Mouse (Mus musculus) liver, embryonic 14.5 days (tissue): ENCODE measurements at regions not wholly inside any gene's neighbourhood (a gene's known extent, or its start where the extent isn't known, plus 50 kb on each side); places are given as distances from the start of the nearest gene placed in this dataset.

Experiments used
- ATAC-seq: fragments of 200-750 bp; cut with Nextera tagmentation; 2 replicates; pipeline ENCODE4 v1.8.0; 2017; ENCODE audit warnings: moderate number of reproducible peaks, mild to moderate bottlenecking, moderate library complexity; ENCODE audit not compliant: insufficient read depth
- DNase-seq, 3 experiments: peaks; one replicate each; pipeline ENCODE4 v3.0.0-alpha.2; 2012 to 2013; ENCODE audit warnings: low read depth in 3 of 3, low spot score in 3 of 3
- H3K27ac ChIP-seq: fragments of 300-500 bp; sonication (generic); 2 replicates; pipeline ENCODE4 v1.5.1; 2014; ENCODE audit warnings: moderate library complexity, mild to moderate bottlenecking, control low read depth, inconsistent platforms
- H3K27me3 ChIP-seq: fragments of 300-500 bp; sonication (generic); 2 replicates; pipeline ENCODE4 v1.6.1; 2014; ENCODE audit warnings: mild to moderate bottlenecking, low read length, moderate library complexity; ENCODE audit not compliant: control insufficient read depth, insufficient read depth
- H3K36me3 ChIP-seq: fragments of 300-500 bp; sonication (generic); replicated peaks from 2 replicates; pipeline ENCODE4 v1.6.1; 2014; ENCODE audit warnings: low read depth; ENCODE audit not compliant: control insufficient read depth, insufficient read depth
- H3K4me1 ChIP-seq, 2 experiments: fragments of 200-500 bp in 1 of 2; fragments of 300-500 bp in 1 of 2; sonication (generic) in 1 of 2; replicated peaks; 2 replicates each; pipeline ENCODE4 v1.6.1; 2012 to 2014; ENCODE audit warnings: antibody characterized with exemption in 1 of 2, inconsistent platforms in 1 of 2, low read length in 1 of 2; ENCODE audit not compliant: control insufficient read depth in 2 of 2, insufficient read depth in 2 of 2
- H3K4me2 ChIP-seq: fragments of 300-500 bp; sonication (generic); 2 replicates; pipeline ENCODE4 v1.6.1; 2014; ENCODE audit warnings: low read depth, mild to moderate bottlenecking, control low read depth, moderate library complexity
- H3K4me3 ChIP-seq, 2 experiments: fragments of 200-500 bp in 1 of 2; fragments of 300-500 bp in 1 of 2; sonication (generic) in 1 of 2; 2 replicates each; pipeline ENCODE4 v1.5.1; 2012 to 2014; ENCODE audit warnings: low read depth in 2 of 2, low read length in 2 of 2, mild to moderate bottlenecking in 2 of 2, control low read depth in 1 of 2, inconsistent platforms in 1 of 2, moderate library complexity in 1 of 2; ENCODE audit not compliant: insufficient read depth in 1 of 2
- H3K9ac ChIP-seq: fragments of 300-500 bp; sonication (generic); replicated peaks from 2 replicates; pipeline ENCODE4 v1.6.1; 2014; ENCODE audit warnings: mild to moderate bottlenecking, control low read depth, moderate library complexity
- H3K9me3 ChIP-seq: fragments of 300-500 bp; sonication (generic); 2 replicates; pipeline ENCODE4 v1.6.1; 2016; ENCODE audit warnings: low read length, mixed read lengths; ENCODE audit not compliant: control insufficient read depth
- CTCF ChIP-seq: IDR thresholded peaks from 2 replicates; pipeline ENCODE4 v1.5.1; 2016; ENCODE audit warnings: antibody characterized with exemption, low read depth, control low read depth
- EP300 ChIP-seq: IDR thresholded peaks from 2 replicates; pipeline ENCODE4 v1.6.1; 2016; ENCODE audit warnings: antibody characterized with exemption, low read depth
- WGBS: fragments of 180-500 bp; shearing (Covaris S2); extraction: QIAGEN DNeasy Blood & Tissue Kit; methylation state at CpG from one replicate; pipeline ENCODE4 v1.1.7; 2014; ENCODE audit not compliant: insufficient replicate concordance; 5-methylcytosine and 5-hydroxymethylcytosine counted together

DNA sequence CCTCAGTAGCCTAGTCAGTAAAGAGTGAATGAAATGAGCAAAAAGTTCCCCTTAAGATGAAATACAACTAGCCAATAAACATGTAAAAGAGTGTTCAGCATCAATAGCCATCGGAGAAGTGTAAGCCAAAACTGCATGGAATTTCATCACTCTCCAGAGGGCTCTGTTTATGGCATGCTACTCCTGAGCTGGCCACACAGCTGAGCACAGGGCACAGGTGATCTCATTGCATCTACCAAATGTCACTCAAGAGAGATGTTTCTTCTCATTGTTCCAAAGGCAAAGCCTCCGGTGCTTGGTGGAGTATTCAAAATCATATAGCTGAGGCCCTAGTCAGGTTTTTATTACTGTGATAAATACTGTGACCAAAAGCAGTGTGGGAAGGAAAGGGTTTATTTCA lies 895.1 kb downstream of the Tmem114 start:
- Histone ChIP-seq H3K9me3 (no peaks in the 10 kb centered on the region), H3K4me3 (no peak overlapping the region), H3K9ac (no peak overlapping the region), H3K36me3 (no peaks in the 10 kb centered on the region), H3K27me3 (no peaks in the 10 kb centered on the region), H3K4me1 (no peaks in the 10 kb centered on the region), H3K27ac (no peak overlapping the region), H3K4me2 (no peak overlapping the region)
- WGBS, result 70% methylated on average over 2 of the region's 2 CpGs
- TF ChIP-seq EP300 (no peak), CTCF (no peak)
- DNase-seq (no peak), ATAC-seq (no peak)

DNA sequence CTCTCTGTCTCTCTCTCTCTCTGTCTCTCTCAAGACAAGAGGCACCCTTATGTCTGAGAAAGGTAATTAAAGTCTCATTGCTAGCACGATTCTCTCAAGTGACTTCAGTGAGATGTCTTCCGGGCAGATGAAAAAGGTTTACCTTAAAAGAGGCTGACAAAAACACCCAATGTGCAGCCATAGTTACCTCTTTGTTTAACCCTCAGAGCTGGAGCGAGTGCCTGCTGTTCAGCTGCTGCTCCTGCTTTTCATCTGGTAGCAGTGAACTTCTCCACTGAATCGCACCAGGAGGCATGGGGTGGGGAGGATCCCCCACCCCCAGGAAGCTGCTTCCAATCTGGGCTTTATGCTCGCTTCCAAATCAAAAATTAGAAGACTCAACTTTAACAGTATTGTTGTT lies 896.0 kb downstream of the Tmem114 start:
- no peaks in the 10 kb centered on the region for H3K4me1 ChIP-seq
- no peak overlapping the region for H3K4me3 ChIP-seq
- H3K36me3 ChIP-seq, result no peaks in the 10 kb centered on the region
- no peak overlapping the region for H3K9ac ChIP-seq
- DNase-seq, result no peak
- no peaks in the 10 kb centered on the region for H3K9me3 ChIP-seq
- no peak for ATAC-seq
- no peak overlapping the region for H3K4me2 ChIP-seq
- H3K27me3 ChIP-seq, result no peaks in the 10 kb centered on the region
- no peak overlapping the region for H3K27ac ChIP-seq
- TF ChIP-seq CTCF (no peak), EP300 (no peak)
- 48% methylated on average over 5 of the region's 5 CpGs for WGBS

DNA sequence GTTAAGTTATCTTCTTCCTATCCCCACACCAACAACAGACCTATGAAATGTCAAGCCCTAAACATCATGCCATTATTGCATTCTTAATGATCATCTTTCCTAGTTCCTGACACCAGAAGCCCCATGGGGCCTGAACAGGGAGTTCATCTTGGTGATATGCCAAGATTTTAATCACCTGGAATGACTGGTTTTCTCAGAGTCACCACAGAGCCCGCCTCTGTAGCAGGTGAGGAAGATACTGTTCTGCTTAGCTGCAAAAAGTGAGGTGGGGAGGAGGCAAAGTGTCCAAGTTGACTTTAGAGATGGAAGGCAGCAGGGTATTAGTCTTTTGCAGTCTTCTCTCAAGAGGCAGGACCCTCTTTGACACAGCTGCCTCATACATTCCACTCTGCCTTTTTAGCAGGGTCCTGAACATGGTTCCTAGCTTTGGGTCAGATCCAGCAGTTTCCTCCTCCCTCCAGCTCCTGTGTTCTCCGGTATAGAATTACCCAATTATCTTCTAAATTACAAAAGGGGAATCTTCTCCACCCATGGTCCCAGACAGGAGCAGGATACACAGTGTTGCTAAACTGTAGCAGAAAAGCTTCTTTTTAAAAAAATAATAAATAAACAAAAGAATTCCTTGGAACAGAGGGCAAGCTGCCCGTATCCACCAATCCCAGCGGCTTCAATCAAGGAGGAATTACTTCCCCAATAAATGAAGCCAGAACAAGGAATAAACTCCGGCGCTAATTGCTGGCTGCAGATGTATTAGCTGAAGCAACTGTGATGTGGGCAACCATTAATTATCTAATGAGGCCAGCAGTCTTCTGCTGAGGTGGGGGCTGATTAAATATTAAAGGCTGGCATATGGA lies 896.8 kb downstream of the Tmem114 start:
- Histone ChIP-seq H3K9ac (no peak overlapping the region), H3K27me3 (no peaks in the 10 kb centered on the region), H3K4me1 (no peaks in the 10 kb centered on the region), H3K4me3 (no peak overlapping the region), H3K36me3 (no peaks in the 10 kb centered on the region), H3K4me2 (no peak overlapping the region), H3K27ac (no peak overlapping the region), H3K9me3 (no peaks in the 10 kb centered on the region)
- DNase-seq (no peak), ATAC-seq (no peak)
- TF ChIP-seq CTCF, result no peak
- TF ChIP-seq EP300, result no peak
- WGBS, result 54% methylated on average over 6 of the region's 6 CpGs

DNA sequence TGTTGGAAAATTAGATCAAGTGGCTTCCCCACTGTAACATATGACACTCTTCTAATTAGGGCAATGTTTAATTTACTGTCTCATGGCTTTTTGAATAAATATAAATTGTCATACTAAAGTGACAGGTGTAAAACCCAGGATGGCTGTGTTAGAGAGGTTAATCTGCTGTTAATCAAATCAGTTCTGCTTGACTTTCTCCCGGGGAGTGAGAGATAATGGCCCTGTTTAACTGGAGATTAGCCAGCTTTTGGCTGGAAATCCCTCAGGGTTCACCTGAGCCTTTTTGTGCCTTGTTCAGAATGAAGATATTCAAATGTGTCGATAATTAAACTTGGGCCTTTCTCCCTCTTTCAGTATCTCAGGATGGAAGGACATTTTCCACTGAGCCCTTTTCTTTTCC lies 906.2 kb downstream of the Tmem114 start:
- Histone ChIP-seq H3K9me3 (peaks cover 4% of the 10 kb centered on the region; the same call in 1 of the 2 replicates), H3K27me3 (no peaks in the 10 kb centered on the region), H3K4me3 (no peak overlapping the region), H3K4me2 (no peak overlapping the region), H3K9ac (no peak overlapping the region), H3K4me1 (no peaks in the 10 kb centered on the region), H3K36me3 (no peaks in the 10 kb centered on the region), H3K27ac (no peak overlapping the region)
- ATAC-seq (no peak), DNase-seq (no peak)
- TF ChIP-seq CTCF (no peak), EP300 (no peak)
- WGBS, result 46% methylated on average over 2 of the region's 2 CpGs
